Mouse (Mus musculus) hindbrain, embryonic 14.5 days (tissue): Measurements from ENCODE around the gene Gm37240. TPM values are rescaled to one million over a fixed set of nuclear protein-coding genes. Genes with fewer than 3 reads are reported as not detected.
A peak's percentile ranks its signal among the peaks of the same experiment; 100 is the strongest.
"Not testable (repeated sequence)": the region's sequence is repeated elsewhere in the genome, so short reads cannot be mapped to it uniquely, and the experiment has no call there.

Experiments used
- ATAC-seq: fragments of 200-750 bp; cut with Nextera tagmentation; 2 replicates; pipeline ENCODE4 v1.8.0; 2017; ENCODE audit warnings: moderate number of reproducible peaks, mild to moderate bottlenecking, moderate TSS enrichment, moderate library complexity; ENCODE audit not compliant: low FRiP score
- DNase-seq: peaks from one replicate; pipeline ENCODE4 v3.0.0-alpha.2; 2015; ENCODE audit warnings: low spot score
- H3K27ac ChIP-seq: fragments of 300-500 bp; sonication (generic); 2 replicates; pipeline ENCODE4 v1.5.1; 2014; ENCODE audit warnings: mild to moderate bottlenecking, moderate library complexity
- H3K27me3 ChIP-seq: fragments of 300-500 bp; sonication (generic); 2 replicates; pipeline ENCODE4 v1.6.1; 2014; ENCODE audit warnings: mild to moderate bottlenecking, low read length, mixed read lengths; ENCODE audit not compliant: control insufficient read depth, insufficient read depth
- H3K36me3 ChIP-seq: fragments of 300-500 bp; sonication (generic); replicated peaks from 2 replicates; pipeline ENCODE4 v1.6.1; 2014; ENCODE audit not compliant: control insufficient read depth, insufficient read depth
- H3K4me1 ChIP-seq: fragments of 300-500 bp; sonication (generic); replicated peaks from 2 replicates; pipeline ENCODE4 v1.6.1; 2014; ENCODE audit warnings: antibody characterized with exemption, low read length, mixed read lengths; ENCODE audit not compliant: control insufficient read depth, insufficient read depth
- H3K4me2 ChIP-seq: fragments of 300-500 bp; sonication (generic); replicated peaks from 2 replicates; pipeline ENCODE4 v1.6.1; 2014; ENCODE audit warnings: mild to moderate bottlenecking, moderate library complexity
- H3K4me3 ChIP-seq: fragments of 300-500 bp; sonication (generic); replicated peaks from 2 replicates; pipeline ENCODE4 v1.5.1; 2014; ENCODE audit warnings: mild to moderate bottlenecking, low read length
- H3K9ac ChIP-seq: fragments of 300-500 bp; sonication (generic); 2 replicates; pipeline ENCODE4 v1.6.1; 2014
- H3K9me3 ChIP-seq: fragments of 300-500 bp; sonication (generic); 2 replicates; pipeline ENCODE4 v1.6.1; 2016; ENCODE audit warnings: low read length; ENCODE audit not compliant: control insufficient read depth
- WGBS: fragments of 180-500 bp; shearing (Covaris S2); extraction: QIAGEN DNeasy Blood & Tissue Kit; methylation state at CpG from one replicate; pipeline ENCODE4 v1.1.7; 2014; 5-methylcytosine and 5-hydroxymethylcytosine counted together
- polyA plus RNA-seq: library from polyadenylated mRNA; unstranded; fragments of >200 nt; fragmentation: Nextera tagmentation; extraction: Ambion mirVana; gene quantifications from 2 replicates; pipeline ENCODE4 v1.2.1, GENCODE M21; 2014

Gm37240 gene
- polyA plus RNA-seq, 1 experiment from 2014 or later, result 0.94 TPM

DNA sequence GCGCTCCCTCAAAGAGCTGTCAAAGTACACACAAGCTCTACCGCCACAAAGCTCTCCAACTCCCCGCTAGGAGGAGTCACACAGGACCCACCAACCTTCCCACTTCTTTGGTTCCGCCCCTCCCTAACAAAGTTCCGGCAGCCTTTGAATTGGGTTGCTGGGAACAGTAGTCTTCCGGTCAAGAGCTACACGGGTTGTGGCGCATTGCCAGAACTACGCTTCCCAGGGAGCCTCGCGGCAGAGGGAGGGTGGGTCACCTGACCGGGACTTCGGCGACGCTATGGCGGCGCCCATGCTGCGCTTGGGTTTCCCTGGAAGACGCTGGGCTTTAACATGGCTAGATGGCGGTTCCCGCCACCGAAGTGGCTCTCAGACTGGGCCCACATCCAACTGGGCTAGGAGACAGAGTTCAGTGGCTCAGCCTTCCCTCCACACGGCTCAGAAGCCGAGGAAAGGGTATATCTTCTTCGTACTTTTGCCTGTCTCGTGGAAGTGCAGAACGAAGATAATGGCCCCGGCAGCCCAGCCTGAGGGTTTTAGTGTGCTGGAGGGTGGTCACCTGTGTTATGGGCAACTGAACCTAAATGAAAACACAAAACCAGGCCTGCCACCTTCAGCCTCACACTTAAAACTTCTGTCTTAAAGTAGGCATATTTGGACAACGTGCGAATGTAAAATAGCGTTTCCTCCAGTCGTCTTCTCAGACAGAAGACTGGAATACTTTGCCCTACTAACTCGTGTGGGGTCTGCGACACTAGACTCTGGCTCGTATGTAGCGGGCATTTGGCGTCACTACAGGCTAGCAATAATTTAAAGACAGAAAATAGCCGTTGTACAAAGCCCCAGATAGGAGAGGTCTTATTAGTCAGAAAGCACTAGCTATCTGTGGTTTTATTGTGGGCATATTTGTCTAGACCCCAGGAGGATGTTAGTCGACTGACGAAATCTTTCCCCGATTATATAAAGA, 313.2 kb downstream of the Gm37240 start, which contains the start of gene Gatb:
Gene Gatb, plus strand, starts transcription at position 256 of the 967 bp plus-strand sequence.
- ATAC-seq (peak; percentile 99), DNase-seq (peak; percentile 100)
- peak within 1 kb of the TSS; percentile 92 for H3K27ac ChIP-seq
- 4% methylated on average over 41 of the region's 41 CpGs for WGBS
- H3K4me3 ChIP-seq, result peak within 1 kb of the TSS; percentile 78
- H3K9ac ChIP-seq, result peak within 1 kb of the TSS; percentile 88
- H3K9me3 ChIP-seq, result no peaks in the 10 kb centered on the region
- H3K27me3 ChIP-seq, result no peaks in the 10 kb centered on the region
- no peaks in the 10 kb centered on the region for H3K36me3 ChIP-seq
- peak within 1 kb of the TSS; percentile 76 for H3K4me2 ChIP-seq
- no peaks in the 10 kb centered on the region for H3K4me1 ChIP-seq

DNA sequence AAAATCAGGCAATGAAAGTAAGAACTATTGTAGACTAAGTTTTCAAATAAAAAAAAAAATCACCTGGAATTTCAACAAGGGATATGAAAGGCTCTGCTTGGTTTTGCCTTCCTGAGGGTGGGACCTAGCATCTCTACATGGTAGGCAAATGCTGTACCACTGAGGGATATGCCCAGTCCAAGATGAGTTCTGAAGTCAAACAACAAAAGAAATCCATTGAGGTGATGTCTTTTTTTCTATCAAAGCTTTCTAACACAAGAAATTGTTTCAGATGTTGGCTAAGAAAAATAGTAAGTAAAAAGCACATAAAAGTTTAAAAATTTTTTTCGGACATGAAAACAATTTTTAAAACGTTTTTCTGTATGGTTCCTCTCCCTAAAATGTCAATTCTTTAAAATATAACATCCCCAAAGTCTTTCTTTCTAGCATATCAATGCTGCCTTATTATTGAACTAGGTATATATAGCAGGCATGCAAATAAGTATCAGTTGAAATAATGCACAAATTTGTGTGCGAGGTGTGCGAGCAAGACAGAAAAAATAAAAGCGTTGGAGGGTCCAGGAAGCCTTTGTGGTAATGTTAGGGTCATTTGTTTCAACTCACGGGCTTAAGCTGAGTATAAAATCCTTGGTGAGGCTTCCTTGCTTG, 314.0 kb downstream of the Gm37240 start:
- DNase-seq (no peak), ATAC-seq (no peak)
- Histone ChIP-seq H3K9ac (peak overlapping the region; percentile 8; the same call in 1 of the 2 replicates), H3K27ac (0 out of 2 replicates have a peak overlapping the region, but pooled peaks have one; percentile 6), H3K4me3 (peak overlapping the region; percentile 78), H3K4me1 (no peaks in the 10 kb centered on the region), H3K27me3 (no peaks in the 10 kb centered on the region), H3K4me2 (peak overlapping the region; percentile 76), H3K9me3 (no peaks in the 10 kb centered on the region), H3K36me3 (no peaks in the 10 kb centered on the region)
- 26% methylated on average over 6 of the region's 6 CpGs for WGBS

GRCm38 (mm10) chr3:85572502-85572901, 314.8 kb downstream of the Gm37240 start:
- not testable (repeated sequence) for H3K4me2 ChIP-seq, ATAC-seq, DNase-seq, H3K9me3 ChIP-seq, H3K9ac ChIP-seq, H3K36me3 ChIP-seq, H3K4me1 ChIP-seq, H3K27me3 ChIP-seq, H3K4me3 ChIP-seq, H3K27ac ChIP-seq
- 95% methylated on average over 8 of the region's 8 CpGs for WGBS

- Histone ChIP-seq H3K36me3 (no peaks in the 10 kb centered on the region), H3K4me3 (no peak overlapping the region), H3K4me1 (no peaks in the 10 kb centered on the region), H3K4me2 (no peak overlapping the region), H3K9ac (no peak overlapping the region), H3K27me3 (no peaks in the 10 kb centered on the region), H3K27ac (no peak overlapping the region), H3K9me3 (no peaks in the 10 kb centered on the region)
- WGBS, result 63% methylated on average over 2 of the region's 2 CpGs
- peak; percentile 78 for DNase-seq
- no peak for ATAC-seq
Observed at GRCm38 (mm10) chr3:85571276-85571675, 316.0 kb downstream of the Gm37240 start.

DNA sequence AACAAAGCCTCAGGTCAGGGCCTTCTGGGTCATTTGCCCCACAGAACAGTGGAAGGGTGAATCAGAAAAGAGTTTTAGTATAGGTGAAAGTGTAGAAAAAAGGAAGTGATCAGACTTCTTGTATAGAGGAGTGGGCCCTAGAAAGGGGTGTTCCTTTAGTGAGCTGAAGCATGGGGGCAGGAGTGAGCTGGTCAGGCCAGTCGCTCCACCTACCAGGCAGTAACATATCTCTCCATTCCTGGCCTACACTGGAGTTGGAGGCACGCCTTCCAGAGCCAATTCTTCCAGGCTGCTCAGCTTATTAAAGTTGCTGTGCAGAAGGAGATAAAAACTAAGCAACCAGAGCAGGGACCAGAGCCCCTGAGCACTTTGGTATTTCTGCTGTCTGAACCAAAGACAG, 322.7 kb downstream of the Gm37240 start:
- H3K9ac ChIP-seq, result no peak overlapping the region
- WGBS, result 74% methylated on average over 2 of the region's 2 CpGs
- H3K36me3 ChIP-seq, result no peaks in the 10 kb centered on the region
- H3K9me3 ChIP-seq, result no peaks in the 10 kb centered on the region
- DNase-seq, result no peak
- no peaks in the 10 kb centered on the region for H3K4me1 ChIP-seq
- H3K4me3 ChIP-seq, result no peak overlapping the region
- no peaks in the 10 kb centered on the region for H3K27me3 ChIP-seq
- H3K27ac ChIP-seq, result no peak overlapping the region
- no peak overlapping the region for H3K4me2 ChIP-seq
- ATAC-seq, result no peak

DNA sequence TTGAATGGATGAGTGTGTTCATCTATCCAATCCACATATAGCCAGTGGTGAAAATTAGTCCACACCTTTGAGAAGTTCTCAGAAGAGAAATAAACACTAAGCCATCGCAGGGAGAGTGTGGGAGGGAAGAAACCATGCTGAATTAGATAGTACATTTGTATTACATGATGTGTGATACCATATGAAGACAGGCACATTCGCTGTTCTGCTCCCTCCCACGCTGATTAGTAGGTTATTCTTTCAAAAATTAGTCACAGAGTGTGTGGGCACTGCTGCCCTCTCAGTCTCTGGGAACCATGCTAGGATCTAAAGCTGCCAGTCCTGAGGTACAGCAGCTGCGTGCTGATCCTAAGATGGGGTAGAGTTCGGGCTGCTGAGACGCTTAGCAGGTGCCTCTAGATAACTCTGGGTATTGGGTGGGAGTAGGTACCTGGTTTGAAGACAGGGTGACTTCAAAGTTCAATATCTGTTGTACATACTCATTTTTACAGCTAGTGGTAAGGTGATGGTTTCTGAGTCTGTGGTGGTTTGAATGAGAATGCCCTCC, 333.5 kb downstream of the Gm37240 start:
- ATAC-seq (no peak), DNase-seq (no peak)
- Histone ChIP-seq H3K9me3 (no peaks in the 10 kb centered on the region), H3K4me2 (no peak overlapping the region), H3K9ac (no peak overlapping the region), H3K36me3 (no peaks in the 10 kb centered on the region), H3K4me3 (no peak overlapping the region), H3K4me1 (peaks cover 4% of the 10 kb centered on the region; the same call in 1 of the 2 replicates), H3K27me3 (no peaks in the 10 kb centered on the region), H3K27ac (no peak overlapping the region)
- WGBS, result 81% methylated on average over 6 of the region's 6 CpGs

DNA sequence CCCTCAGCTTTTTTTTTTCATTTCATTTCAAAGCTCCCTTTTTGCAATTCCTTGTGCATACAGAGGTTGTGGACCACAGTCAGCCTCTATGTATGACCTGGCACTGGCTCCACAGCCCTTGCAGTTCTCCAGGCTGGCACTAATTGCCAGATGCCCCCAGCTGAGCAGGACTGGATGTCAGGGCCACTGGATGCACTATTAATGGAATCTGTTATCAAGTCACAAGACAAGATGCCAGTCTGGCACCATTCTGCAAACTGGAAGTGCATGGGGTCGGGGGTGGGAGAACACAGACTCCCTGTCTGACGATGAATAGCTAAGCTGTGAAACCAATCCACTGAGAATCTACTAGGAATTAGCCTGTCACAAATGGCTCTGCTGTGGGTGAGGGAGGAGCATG, 336.0 kb downstream of the Gm37240 start:
- DNase-seq (no peak), ATAC-seq (no peak; the same call in 1 of the 2 replicates)
- no peaks in the 10 kb centered on the region for H3K27me3 ChIP-seq
- WGBS, result 67% methylated on average over 2 of the region's 2 CpGs
- peaks cover 4% of the 10 kb centered on the region; the same call in 1 of the 2 replicates for H3K4me1 ChIP-seq
- H3K9me3 ChIP-seq, result no peaks in the 10 kb centered on the region
- H3K36me3 ChIP-seq, result no peaks in the 10 kb centered on the region
- H3K4me3 ChIP-seq, result no peak overlapping the region
- no peak overlapping the region for H3K4me2 ChIP-seq
- no peak overlapping the region for H3K27ac ChIP-seq
- H3K9ac ChIP-seq, result no peak overlapping the region

DNA sequence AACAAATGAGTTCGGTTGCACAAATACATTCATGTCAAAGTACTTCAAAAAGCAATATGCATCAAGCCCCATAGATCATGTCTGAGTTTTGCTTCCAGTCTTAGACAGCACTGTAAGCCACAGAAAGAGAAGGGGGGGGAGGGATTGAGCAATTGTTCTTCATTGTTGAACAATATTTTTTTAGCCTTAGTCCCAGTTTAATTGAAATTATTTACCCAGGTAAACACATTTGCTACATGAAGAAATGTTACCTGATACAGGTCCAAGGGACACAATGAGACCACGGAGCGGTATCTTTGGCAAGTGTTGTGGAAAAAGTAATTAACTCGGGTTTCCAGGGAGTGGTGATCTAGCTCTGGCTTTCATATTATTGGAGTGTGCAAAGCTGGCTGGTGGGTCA, 337.0 kb downstream of the Gm37240 start:
- WGBS, result 82% methylated on average over 4 of the region's 4 CpGs
- DNase-seq, result no peak
- H3K27me3 ChIP-seq, result no peaks in the 10 kb centered on the region

GRCm38 (mm10) chr3:85543652-85544051, 343.7 kb downstream of the Gm37240 start:
- WGBS, result 67% methylated on average over 2 of the region's 2 CpGs
- no peaks in the 10 kb centered on the region for H3K4me1 ChIP-seq
- ATAC-seq (no peak), DNase-seq (no peak)
- H3K27me3 ChIP-seq, result no peaks in the 10 kb centered on the region
- no peaks in the 10 kb centered on the region for H3K9me3 ChIP-seq
- H3K4me2 ChIP-seq, result no peak overlapping the region
- no peak overlapping the region for H3K4me3 ChIP-seq
- no peak overlapping the region for H3K27ac ChIP-seq
- no peaks in the 10 kb centered on the region for H3K36me3 ChIP-seq
- no peak overlapping the region for H3K9ac ChIP-seq

More for the DNA sequence above, 337.0 kb downstream of the Gm37240 start:
- peaks cover 4% of the 10 kb centered on the region; the same call in 1 of the 2 replicates for H3K4me1 ChIP-seq
- H3K27ac ChIP-seq, result peak overlapping the region; percentile 56; the same call in 1 of the 2 replicates
- H3K36me3 ChIP-seq, result no peaks in the 10 kb centered on the region
- H3K4me3 ChIP-seq, result no peak overlapping the region
- H3K9ac ChIP-seq, result no peak overlapping the region
- no peak overlapping the region for H3K4me2 ChIP-seq
- H3K9me3 ChIP-seq, result no peaks in the 10 kb centered on the region
- ATAC-seq, result no peak
